Mouse (Mus musculus): ENCODE results near the gene Olfr988. TPM values are rescaled to one million over a fixed set of nuclear protein-coding genes. Genes with fewer than 3 reads are reported as not detected.
"Not testable (repeated sequence)": the region's sequence is repeated elsewhere in the genome, so short reads cannot be mapped to it uniquely, and the experiment has no call there.

Olfr988 gene
- polyA plus RNA-seq (2021): not detected

GRCm38 (mm10) chr2:85363127-85363526, at the start of gene Olfr988:
TSS of gene Olfr988 (minus strand) at chr2:85363227.
- in situ Hi-C loops (cut with MboI; ENCODE audit: low pct_unique_long_range_greater_than_20kb); CTCF ChIA-PET; POLR2A ChIA-PET; DNase-seq (ENCODE audit: low read depth, low spot score); H3K27me3 ChIP-seq; ATAC-seq: not testable (repeated sequence)

- in situ Hi-C loops (cut with MboI; ENCODE audit: low pct_unique_long_range_greater_than_20kb): no loop called here
- no peak for TF ChIP-seq CTCF (IDR thresholded peaks at IDR 0.05)
- DNase-seq (ENCODE audit: low read depth, low spot score): no peak
- POLR2A ChIA-PET: interaction anchor here (0.5 kb wide), 1 partner anchor 27 kb away, joined by 3 read pairs; no protein-coding TSS in a partner anchor
- no peak for ATAC-seq
- CTCF ChIA-PET: no interaction called here
- H3K27me3 ChIP-seq: peaks cover 9% of the 10 kb centered on the region
Measured at GRCm38 (mm10) chr2:85409369-85409768, 46.3 kb upstream of the Olfr988 start, which contains the start of gene Olfr992. TSS of gene Olfr992 (minus strand) at chr2:85409469.

GRCm38 (mm10) chr2:85339972-85340371, 23.1 kb downstream of the Olfr988 start:
- in situ Hi-C loops (cut with MboI; ENCODE audit: low pct_unique_long_range_greater_than_20kb): no loop called here
- ChIA-PET POLR2A (no interaction called here), CTCF (no interaction called here)

GRCm38 (mm10) chr2:85339215-85339614, 23.8 kb downstream of the Olfr988 start, which contains the start of gene Olfr987:
TSS of gene Olfr987 (minus strand) at chr2:85339315.
- in situ Hi-C loops (cut with MboI; ENCODE audit: low pct_unique_long_range_greater_than_20kb); CTCF ChIA-PET: not testable (repeated sequence)

More at GRCm38 (mm10) chr2:85339972-85340371, 23.1 kb downstream of the Olfr988 start:
- H3K27me3 ChIP-seq: no peaks in the 10 kb centered on the region
- DNase-seq (ENCODE audit: low read depth, low spot score) (no peak), ATAC-seq (no peak)
- no peak for TF ChIP-seq CTCF (IDR thresholded peaks at IDR 0.05)

GRCm38 (mm10) chr2:85319106-85319505, 43.9 kb downstream of the Olfr988 start:
- ChIA-PET POLR2A (no interaction called here), CTCF (no interaction called here)
- H3K27me3 ChIP-seq: peaks cover 10% of the 10 kb centered on the region
- TF ChIP-seq CTCF (IDR thresholded peaks at IDR 0.05): no peak
- ATAC-seq (no peak), DNase-seq (ENCODE audit: low read depth, low spot score) (no peak)
- in situ Hi-C loops (cut with MboI; ENCODE audit: low pct_unique_long_range_greater_than_20kb): no loop called here

More at GRCm38 (mm10) chr2:85339215-85339614, 23.8 kb downstream of the Olfr988 start, which contains the start of gene Olfr987:
- POLR2A ChIA-PET; DNase-seq (ENCODE audit: low read depth, low spot score); ATAC-seq; H3K27me3 ChIP-seq: not testable (repeated sequence)

Other genes starting within 250 kb of the Olfr988 start
- 0.12 TPM for gene Aplnr, start 227.0 kb downstream of the Olfr988 start, polyA plus RNA-seq (2021)
- 0.03 TPM for gene Lrrc55, start 166.0 kb downstream of the Olfr988 start, polyA plus RNA-seq (2021)
- not detected for gene Olfr987, start 23.9 kb downstream of the Olfr988 start, polyA plus RNA-seq (2021)
- gene Olfr992, start 46.2 kb upstream of the Olfr988 start, polyA plus RNA-seq (2021): not detected
- not detected for gene Olfr993, start 51.6 kb upstream of the Olfr988 start, polyA plus RNA-seq (2021)
- not detected for gene Olfr994, start 73.2 kb upstream of the Olfr988 start, polyA plus RNA-seq (2021)
- gene Olfr995, start 80.4 kb upstream of the Olfr988 start, polyA plus RNA-seq (2021): not detected
- not detected for gene 4833423E24Rik, start 155.8 kb upstream of the Olfr988 start, polyA plus RNA-seq (2021)
- gene Olfr996, start 216.0 kb upstream of the Olfr988 start, polyA plus RNA-seq (2021): not detected
- gene Olfr998, start 225.7 kb upstream of the Olfr988 start, polyA plus RNA-seq (2021): not detected
- not detected for gene Olfr1000, start 248.7 kb upstream of the Olfr988 start, polyA plus RNA-seq (2021)